Mouse (Mus musculus): ENCODE results near the gene Asic2. TPM values are rescaled to one million over a fixed set of nuclear protein-coding genes. Genes with fewer than 3 reads are reported as not detected.

Gene Asic2
- polyA plus RNA-seq, 1 experiment from 2014 or later: 17.8 TPM

GRCm38 (mm10) chr11:81595235-81595634, 373.0 kb downstream of the Asic2 start:
- Histone ChIP-seq H3K9ac (ENCODE audit: low read depth, low read length) (no peak overlapping the region), H3K27ac (ENCODE audit: low read depth, low read length) (no peak overlapping the region), H3K27me3 (replicated peaks; ENCODE audit: control insufficient read depth, insufficient read depth, low read length) (no peaks in the 10 kb centered on the region), H3K36me3 (ENCODE audit: control insufficient read depth, insufficient read depth, low read length) (no peaks in the 10 kb centered on the region), H3K4me1 (ENCODE audit: control insufficient read depth, insufficient read depth, low read depth, low read length) (no peaks in the 10 kb centered on the region; the same call in none of the 2 replicates), H3K9me3 (ENCODE audit: control insufficient read depth, low read length) (no peaks in the 10 kb centered on the region), H3K4me2 (ENCODE audit: low read length) (no peak overlapping the region), H3K4me3 (ENCODE audit: low read length) (no peak overlapping the region)
- 64% methylated on average over 2 of the region's 2 CpGs for WGBS
- no peak for ATAC-seq

DNA sequence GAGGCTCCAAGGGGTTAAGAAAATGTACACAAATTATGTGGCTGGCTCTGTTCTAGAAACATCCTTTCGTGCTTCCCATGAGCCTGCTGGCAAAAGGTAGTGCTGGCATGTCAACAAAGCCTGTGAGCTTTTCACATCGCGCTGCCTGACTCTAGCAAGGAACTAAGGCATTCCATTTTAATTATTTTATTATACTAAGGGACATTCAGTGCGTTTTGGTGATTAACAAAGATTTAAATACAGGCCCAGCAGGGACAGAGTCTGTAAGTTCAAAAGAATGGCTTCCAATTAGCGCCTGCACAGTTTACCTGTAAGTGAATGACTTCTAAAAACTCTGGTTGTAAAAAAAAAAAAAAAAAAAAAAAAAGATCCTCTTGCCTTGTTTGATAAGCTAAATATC, 375.5 kb downstream of the Asic2 start:
- no peak for ATAC-seq
- H3K4me2 ChIP-seq (ENCODE audit: low read length): no peak overlapping the region

DNA sequence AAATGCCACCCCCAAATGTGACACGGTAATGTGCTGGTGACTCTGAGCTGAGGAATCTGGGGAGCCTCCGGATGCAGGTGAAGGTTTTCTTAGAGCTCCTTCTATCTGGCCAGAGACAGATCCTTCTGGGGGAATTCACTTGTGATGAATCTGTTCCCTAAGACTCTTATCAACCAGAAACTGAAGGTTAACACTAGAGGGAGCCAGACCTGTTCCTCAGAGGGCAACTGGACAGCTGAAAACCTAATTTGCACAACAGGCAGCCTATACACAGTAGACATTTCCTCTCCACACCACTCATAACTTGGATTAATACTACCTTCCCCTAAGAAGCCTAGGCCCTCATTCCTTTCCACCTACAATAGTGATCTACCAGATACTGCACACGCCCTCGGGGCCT, 377.3 kb downstream of the Asic2 start:
- H3K4me1 ChIP-seq (ENCODE audit: control insufficient read depth, insufficient read depth, low read depth, low read length): peaks cover 14% of the 10 kb centered on the region
- WGBS: 74% methylated on average over 4 of the region's 4 CpGs

More for the DNA sequence above, 375.5 kb downstream of the Asic2 start:
- H3K4me1 ChIP-seq (ENCODE audit: control insufficient read depth, insufficient read depth, low read depth, low read length): peaks cover 13% of the 10 kb centered on the region
- no peaks in the 10 kb centered on the region for H3K36me3 ChIP-seq (ENCODE audit: control insufficient read depth, insufficient read depth, low read length)
- no peak overlapping the region for H3K9ac ChIP-seq (ENCODE audit: low read depth, low read length)
- WGBS: 36% methylated on average over 5 of the region's 5 CpGs
- no peaks in the 10 kb centered on the region for H3K27me3 ChIP-seq (replicated peaks; ENCODE audit: control insufficient read depth, insufficient read depth, low read length)
- H3K4me3 ChIP-seq (ENCODE audit: low read length): no peak overlapping the region
- H3K27ac ChIP-seq (ENCODE audit: low read depth, low read length): no peak overlapping the region
- H3K9me3 ChIP-seq (ENCODE audit: control insufficient read depth, low read length): no peaks in the 10 kb centered on the region

GRCm38 (mm10) chr11:81588630-81589029, 379.6 kb downstream of the Asic2 start:
- Histone ChIP-seq H3K36me3 (ENCODE audit: control insufficient read depth, insufficient read depth, low read length) (no peaks in the 10 kb centered on the region), H3K4me3 (ENCODE audit: low read length) (no peak overlapping the region), H3K27me3 (replicated peaks; ENCODE audit: control insufficient read depth, insufficient read depth, low read length) (no peaks in the 10 kb centered on the region), H3K9me3 (ENCODE audit: control insufficient read depth, low read length) (no peaks in the 10 kb centered on the region), H3K9ac (ENCODE audit: low read depth, low read length) (no peak overlapping the region), H3K4me1 (ENCODE audit: control insufficient read depth, insufficient read depth, low read depth, low read length) (peaks cover 14% of the 10 kb centered on the region), H3K27ac (ENCODE audit: low read depth, low read length) (no peak overlapping the region), H3K4me2 (ENCODE audit: low read length) (no peak overlapping the region)
- ATAC-seq: no peak
- WGBS: 10% methylated on average over 10 of the region's 10 CpGs

More for the DNA sequence above, 377.3 kb downstream of the Asic2 start:
- Histone ChIP-seq H3K27me3 (replicated peaks; ENCODE audit: control insufficient read depth, insufficient read depth, low read length) (no peaks in the 10 kb centered on the region), H3K4me3 (ENCODE audit: low read length) (no peak overlapping the region), H3K9me3 (ENCODE audit: control insufficient read depth, low read length) (no peaks in the 10 kb centered on the region), H3K27ac (ENCODE audit: low read depth, low read length) (no peak overlapping the region), H3K36me3 (ENCODE audit: control insufficient read depth, insufficient read depth, low read length) (no peaks in the 10 kb centered on the region), H3K9ac (ENCODE audit: low read depth, low read length) (no peak overlapping the region), H3K4me2 (ENCODE audit: low read length) (no peak overlapping the region)
- ATAC-seq: no peak

DNA sequence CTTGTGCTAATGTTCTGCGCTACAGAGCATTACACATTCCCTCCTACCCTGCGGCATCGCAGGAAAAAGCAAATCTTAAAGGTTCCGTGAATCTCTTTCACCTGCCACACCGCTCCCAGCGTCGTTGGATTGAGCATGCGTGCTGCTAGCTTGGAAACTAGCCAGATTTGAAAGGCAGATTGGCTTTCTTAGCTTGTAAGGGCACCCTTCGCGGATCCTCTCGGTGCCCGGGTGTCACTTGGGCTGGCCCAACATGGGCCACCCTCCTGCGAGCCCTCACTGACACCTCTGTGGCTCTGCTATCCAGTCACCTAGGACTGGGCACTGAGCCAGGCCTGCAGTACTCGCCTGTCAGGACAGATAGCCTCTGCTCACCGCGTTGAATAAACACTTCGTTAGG, 380.3 kb downstream of the Asic2 start:
- peak overlapping the region; percentile 49 for H3K4me2 ChIP-seq (ENCODE audit: low read length)
- peak overlapping the region; percentile 55 for H3K27ac ChIP-seq (ENCODE audit: low read depth, low read length)
- 0 out of 2 replicates have a peak overlapping the region, but pooled peaks have one; percentile 17 for H3K4me3 ChIP-seq (ENCODE audit: low read length)
- peak overlapping the region; percentile 51 for H3K9ac ChIP-seq (ENCODE audit: low read depth, low read length)
- no peaks in the 10 kb centered on the region for H3K27me3 ChIP-seq (replicated peaks; ENCODE audit: control insufficient read depth, insufficient read depth, low read length)
- H3K4me1 ChIP-seq (ENCODE audit: control insufficient read depth, insufficient read depth, low read depth, low read length): peaks cover 14% of the 10 kb centered on the region
- 38% methylated on average over 17 of the region's 17 CpGs for WGBS
- H3K9me3 ChIP-seq (ENCODE audit: control insufficient read depth, low read length): no peaks in the 10 kb centered on the region
- H3K36me3 ChIP-seq (ENCODE audit: control insufficient read depth, insufficient read depth, low read length): no peaks in the 10 kb centered on the region
- peak; percentile 42; the same call in 1 of the 2 replicates for ATAC-seq

DNA sequence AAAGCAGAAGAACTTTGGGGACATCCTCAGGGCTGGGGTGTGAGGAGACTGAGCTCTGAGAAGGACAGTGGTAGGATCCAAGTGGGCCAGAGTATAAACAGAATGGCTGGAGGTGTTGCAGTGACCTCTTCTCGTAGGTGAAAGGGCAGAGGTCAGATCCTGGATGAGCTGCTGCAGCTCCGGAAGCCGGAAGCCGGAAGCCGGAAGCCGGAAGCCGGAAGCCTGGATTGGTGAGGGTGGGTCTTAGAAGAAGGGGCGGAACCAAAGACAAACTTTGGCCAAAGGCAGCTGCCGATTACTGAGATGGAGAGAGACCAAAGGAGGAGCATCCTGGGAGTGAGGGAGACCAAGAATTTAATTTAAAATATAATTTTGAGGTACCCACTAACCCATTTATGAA, 381.1 kb downstream of the Asic2 start:
- 85% methylated on average over 9 of the region's 9 CpGs for WGBS

GRCm38 (mm10) chr11:81584506-81584905, 383.8 kb downstream of the Asic2 start:
- no peak for ATAC-seq
- Histone ChIP-seq H3K4me3 (ENCODE audit: low read length) (no peak overlapping the region), H3K4me1 (ENCODE audit: control insufficient read depth, insufficient read depth, low read depth, low read length) (peaks cover 14% of the 10 kb centered on the region), H3K27me3 (replicated peaks; ENCODE audit: control insufficient read depth, insufficient read depth, low read length) (no peaks in the 10 kb centered on the region), H3K27ac (ENCODE audit: low read depth, low read length) (no peak overlapping the region), H3K36me3 (ENCODE audit: control insufficient read depth, insufficient read depth, low read length) (no peaks in the 10 kb centered on the region), H3K9me3 (ENCODE audit: control insufficient read depth, low read length) (no peaks in the 10 kb centered on the region), H3K9ac (ENCODE audit: low read depth, low read length) (no peak overlapping the region), H3K4me2 (ENCODE audit: low read length) (no peak overlapping the region)
- 95% methylated on average over 9 of the region's 9 CpGs for WGBS

More for the DNA sequence above, 381.1 kb downstream of the Asic2 start:
- H3K4me1 ChIP-seq (ENCODE audit: control insufficient read depth, insufficient read depth, low read depth, low read length): peaks cover 14% of the 10 kb centered on the region
- H3K9me3 ChIP-seq (ENCODE audit: control insufficient read depth, low read length): no peaks in the 10 kb centered on the region
- ATAC-seq: no peak
- H3K27me3 ChIP-seq (replicated peaks; ENCODE audit: control insufficient read depth, insufficient read depth, low read length): no peaks in the 10 kb centered on the region
- no peaks in the 10 kb centered on the region for H3K36me3 ChIP-seq (ENCODE audit: control insufficient read depth, insufficient read depth, low read length)
- H3K9ac ChIP-seq (ENCODE audit: low read depth, low read length): no peak overlapping the region
- no peak overlapping the region for H3K4me3 ChIP-seq (ENCODE audit: low read length)
- H3K4me2 ChIP-seq (ENCODE audit: low read length): no peak overlapping the region
- no peak overlapping the region for H3K27ac ChIP-seq (ENCODE audit: low read depth, low read length)

DNA sequence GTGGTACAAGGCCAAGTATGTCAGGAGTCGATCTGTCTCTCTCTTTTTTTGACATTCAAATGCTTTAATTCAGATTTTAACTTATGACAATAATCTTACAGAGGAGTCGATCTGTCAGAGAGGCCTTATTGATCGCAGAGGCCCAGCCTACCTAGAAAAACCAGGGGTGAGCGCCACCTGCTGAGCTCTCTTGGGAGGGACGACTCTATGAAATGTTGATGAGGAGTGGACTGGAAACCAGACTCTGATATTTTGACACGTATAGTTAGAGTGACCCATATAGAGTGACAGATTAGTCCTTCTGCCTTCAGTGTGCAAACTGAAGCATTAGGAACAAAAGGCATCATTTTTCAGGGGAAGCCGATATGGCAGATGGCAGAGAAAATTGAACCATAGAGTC, 385.1 kb downstream of the Asic2 start:
- H3K36me3 ChIP-seq (ENCODE audit: control insufficient read depth, insufficient read depth, low read length): no peaks in the 10 kb centered on the region
- no peak for ATAC-seq
- H3K9me3 ChIP-seq (ENCODE audit: control insufficient read depth, low read length): no peaks in the 10 kb centered on the region
- WGBS: 55% methylated on average over 7 of the region's 7 CpGs
- no peak overlapping the region for H3K9ac ChIP-seq (ENCODE audit: low read depth, low read length)
- H3K4me3 ChIP-seq (ENCODE audit: low read length): no peak overlapping the region
- no peak overlapping the region for H3K4me2 ChIP-seq (ENCODE audit: low read length)
- peaks cover 5% of the 10 kb centered on the region for H3K4me1 ChIP-seq (ENCODE audit: control insufficient read depth, insufficient read depth, low read depth, low read length)
- no peak overlapping the region for H3K27ac ChIP-seq (ENCODE audit: low read depth, low read length)
- H3K27me3 ChIP-seq (replicated peaks; ENCODE audit: control insufficient read depth, insufficient read depth, low read length): no peaks in the 10 kb centered on the region

DNA sequence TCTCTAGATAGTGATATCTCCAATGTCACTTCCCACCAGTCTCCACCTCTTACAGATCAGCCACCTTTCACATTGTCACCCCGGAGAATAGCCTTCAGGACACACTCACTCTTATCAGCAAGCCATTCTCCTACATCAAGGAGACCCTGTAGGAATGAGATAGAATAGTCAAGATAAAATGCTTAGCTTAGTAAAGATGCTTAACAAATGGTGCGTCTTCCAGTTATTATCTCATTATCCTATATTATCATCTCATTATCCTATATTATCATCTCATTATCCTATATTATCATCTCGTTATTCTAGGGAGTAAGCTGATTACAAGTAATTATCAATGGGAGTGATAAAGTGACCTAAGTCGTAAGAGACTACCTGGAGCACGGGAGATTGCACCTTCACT, 386.1 kb downstream of the Asic2 start:
- 44% methylated on average over 5 of the region's 5 CpGs for WGBS
- no peak overlapping the region for H3K4me2 ChIP-seq (ENCODE audit: low read length)
- H3K27ac ChIP-seq (ENCODE audit: low read depth, low read length): no peak overlapping the region
- no peak overlapping the region for H3K4me3 ChIP-seq (ENCODE audit: low read length)
- no peaks in the 10 kb centered on the region for H3K27me3 ChIP-seq (replicated peaks; ENCODE audit: control insufficient read depth, insufficient read depth, low read length)
- no peak for ATAC-seq
- H3K9me3 ChIP-seq (ENCODE audit: control insufficient read depth, low read length): no peaks in the 10 kb centered on the region
- no peaks in the 10 kb centered on the region; the same call in 1 of the 2 replicates for H3K4me1 ChIP-seq (ENCODE audit: control insufficient read depth, insufficient read depth, low read depth, low read length)
- no peak overlapping the region for H3K9ac ChIP-seq (ENCODE audit: low read depth, low read length)
- H3K36me3 ChIP-seq (ENCODE audit: control insufficient read depth, insufficient read depth, low read length): no peaks in the 10 kb centered on the region

GRCm38 (mm10) chr11:81579753-81580152, 388.5 kb downstream of the Asic2 start:
- Histone ChIP-seq H3K9ac (ENCODE audit: low read depth, low read length) (no peak overlapping the region), H3K4me1 (ENCODE audit: control insufficient read depth, insufficient read depth, low read depth, low read length) (no peaks in the 10 kb centered on the region; the same call in 1 of the 2 replicates), H3K4me2 (ENCODE audit: low read length) (no peak overlapping the region), H3K27ac (ENCODE audit: low read depth, low read length) (no peak overlapping the region), H3K27me3 (replicated peaks; ENCODE audit: control insufficient read depth, insufficient read depth, low read length) (no peaks in the 10 kb centered on the region), H3K4me3 (ENCODE audit: low read length) (no peak overlapping the region), H3K36me3 (ENCODE audit: control insufficient read depth, insufficient read depth, low read length) (no peaks in the 10 kb centered on the region), H3K9me3 (ENCODE audit: control insufficient read depth, low read length) (no peaks in the 10 kb centered on the region)
- WGBS: 15% methylated on average over 6 of the region's 6 CpGs
- no peak for ATAC-seq
